Mouse (Mus musculus): ENCODE results near the gene Col28a1.

- TF ChIP-seq GATA1 (IDR thresholded peaks at IDR 0.05; ENCODE audit: borderline replicate concordance, low read length) (no peak), FLI1 (IDR thresholded peaks at IDR 0.05; ENCODE audit: low read length) (no peak)
Observed at GRCm38 (mm10) chr6:8157121-8157520, 35.3 kb downstream of the Col28a1 start.

Measured in megakaryocyte, embryonic 14.5 days (primary cell).